In genomic region chr5:125525516-125525915, GRCm38 (mm10) we compare ENCODE assay signal across 17 mouse cellular contexts. TPM values are rescaled to one million over a fixed set of nuclear protein-coding genes. Genes with fewer than 3 reads are reported as not detected.
DNase-seq lines count a peak whose midpoint lies in the region; ATAC-seq and TF ChIP-seq lines count a peak whose summit lies in the region.
"Had no signal": no experiment of that assay in that cellular context is flagged by ENCODE, and none has a peak within 500 bp of the region (broad histone marks: within the 10 kb centered on the region; RNA-seq: fewer than 3 reads in every experiment).

No protein-coding gene starts in this region.

- no peaks in the 10 kb centered on the region for H3K9me3 ChIP-seq in lung, embryonic 14.5 days (ENCODE audit: low read depth, low read length)
- H3K9me3 ChIP-seq in ES-Bruce4 (replicated peaks; ENCODE audit: control insufficient read depth, insufficient read depth, low read length, poor library complexity, severe bottlenecking), result no peaks in the 10 kb centered on the region
- no peaks in the 10 kb centered on the region for H3K9me3 ChIP-seq in liver, postnatal 0 days (ENCODE audit: low read length)
- H3K9me3 ChIP-seq in embryonic facial prominence, embryonic 10.5 days, result peaks cover 6% of the 10 kb centered on the region; the same call in 1 of the 2 replicates

- no peaks in the 10 kb centered on the region for H3K36me3 ChIP-seq in lung, embryonic 14.5 days (ENCODE audit: insufficient read depth)
- no peaks in the 10 kb centered on the region for H3K36me3 ChIP-seq in ES-Bruce4 (ENCODE audit: control insufficient read depth, insufficient read depth, low read length, poor library complexity, severe bottlenecking)
- no peaks in the 10 kb centered on the region for H3K36me3 ChIP-seq in liver, postnatal 0 days (replicated peaks; ENCODE audit: insufficient read depth, low read length)
- H3K36me3 ChIP-seq in embryonic facial prominence, embryonic 10.5 days (replicated peaks), result no peaks in the 10 kb centered on the region
- H3K36me3 ChIP-seq: forebrain, embryonic 10.5 days; neural tube, embryonic 12.5 days had no signal

- intact Hi-C loops in gastrocnemius, adult 2 months (cut with DNase I), result no loop called here

- WGBS in lung, embryonic 14.5 days, result 53% methylated on average over 5 of the region's 5 CpGs
- WGBS in liver, postnatal 0 days (ENCODE audit: insufficient replicate concordance), result 54% methylated on average over 5 of the region's 5 CpGs
- WGBS in embryonic facial prominence, embryonic 10.5 days, result 55% methylated on average over 5 of the region's 5 CpGs

- TF ChIP-seq CTCF in gastrocnemius, adult 2 months (IDR thresholded peaks at IDR 0.05), result peak; percentile 49
- TF ChIP-seq CTCF in lung, embryonic 14.5 days (IDR thresholded peaks at IDR 0.05; ENCODE audit: low read depth), result peak; percentile 39
- TF ChIP-seq CTCF in ES-Bruce4 (IDR thresholded peaks at IDR 0.05; ENCODE audit: low read depth, low read length), result peak; percentile 80
- TF ChIP-seq CTCF in liver, postnatal 0 days (IDR thresholded peaks at IDR 0.05; ENCODE audit: low read depth), result peak; percentile 48

- peaks cover 13% of the 10 kb centered on the region for H3K27me3 ChIP-seq in lung, embryonic 14.5 days (ENCODE audit: insufficient read depth, low read length)
- no peaks in the 10 kb centered on the region for H3K27me3 ChIP-seq in ES-Bruce4 (ENCODE audit: control insufficient read depth, insufficient read depth, low read length, poor library complexity, severe bottlenecking)
- H3K27me3 ChIP-seq in liver, postnatal 0 days (ENCODE audit: insufficient read depth, low read length), result peaks cover 18% of the 10 kb centered on the region
- H3K27me3 ChIP-seq in embryonic facial prominence, embryonic 10.5 days (replicated peaks; ENCODE audit: low read depth, poor library complexity, severe bottlenecking), result peaks cover 30% of the 10 kb centered on the region

- no peak for DNase-seq in gastrocnemius, adult 2 months
- no peak for DNase-seq in gastrocnemius, adult 8-10 months (ENCODE audit: low spot score in 2 of 2)
- DNase-seq in lung, embryonic 14.5 days, result no peak
- DNase-seq in lung, postnatal 10 days, result no peak
- DNase-seq in liver, postnatal 0 days, result no peak
- no peak for DNase-seq in right cerebral cortex, adult 18-20 months
- DNase-seq in embryonic facial prominence, embryonic 10.5 days (ENCODE audit: low spot score), result no peak
- DNase-seq: cerebellum, adult 11-12 months; kidney, postnatal 14 days; retina, postnatal 1 day had no signal

- no peak for TF ChIP-seq POLR2A in ES-Bruce4 (IDR thresholded peaks at IDR 0.05; ENCODE audit: insufficient read depth, low read length)

- no peak overlapping the region for H3K9ac ChIP-seq in lung, embryonic 14.5 days
- no peak overlapping the region for H3K9ac ChIP-seq in ES-Bruce4 (ENCODE audit: low read depth, poor library complexity, severe bottlenecking)
- no peak overlapping the region for H3K9ac ChIP-seq in liver, postnatal 0 days (replicated peaks)
- H3K9ac ChIP-seq: hindbrain, embryonic 13.5 days; midbrain, embryonic 12.5 days; neural tube, embryonic 12.5 days had no signal

- H3K4me1 ChIP-seq in lung, embryonic 14.5 days (ENCODE audit: insufficient read depth), result no peaks in the 10 kb centered on the region
- H3K4me1 ChIP-seq in ES-Bruce4 (ENCODE audit: control insufficient read depth, insufficient read depth, low read length), result peaks cover 2% of the 10 kb centered on the region
- H3K4me1 ChIP-seq in liver, postnatal 0 days (ENCODE audit: insufficient read depth), result peaks cover 9% of the 10 kb centered on the region
- H3K4me1 ChIP-seq in embryonic facial prominence, embryonic 10.5 days, result peaks cover 10% of the 10 kb centered on the region
- H3K4me1 ChIP-seq: hindbrain, embryonic 13.5 days; neural tube, embryonic 12.5 days had no signal

- no peak overlapping the region for H3K4me3 ChIP-seq in gastrocnemius, adult 2 months
- no peak overlapping the region for H3K4me3 ChIP-seq in lung, embryonic 14.5 days (ENCODE audit: low read depth, low read length)
- H3K4me3 ChIP-seq in ES-Bruce4 (ENCODE audit: low read depth, low read length), result no peak overlapping the region
- no peak overlapping the region for H3K4me3 ChIP-seq in liver, postnatal 0 days (ENCODE audit: low read depth, low read length)
- no peak overlapping the region for H3K4me3 ChIP-seq in embryonic facial prominence, embryonic 10.5 days
- H3K4me3 ChIP-seq: forebrain, embryonic 10.5 days; hindbrain, embryonic 13.5 days; midbrain, embryonic 12.5 days; neural tube, embryonic 12.5 days had no signal

- no peak for ATAC-seq in lung, embryonic 14.5 days (ENCODE audit: insufficient read depth)
- no peak for ATAC-seq in liver, postnatal 0 days

- H3K27ac ChIP-seq in gastrocnemius, adult 2 months, result no peak overlapping the region
- H3K27ac ChIP-seq in lung, embryonic 14.5 days (ENCODE audit: low read depth), result no peak overlapping the region
- no peak overlapping the region for H3K27ac ChIP-seq in ES-Bruce4 (ENCODE audit: insufficient read depth, low read length)
- H3K27ac ChIP-seq in liver, postnatal 0 days (ENCODE audit: low read depth), result no peak overlapping the region
- H3K27ac ChIP-seq in embryonic facial prominence, embryonic 10.5 days (replicated peaks), result no peak overlapping the region
- H3K27ac ChIP-seq: forebrain, embryonic 10.5 days; hindbrain, embryonic 13.5 days; midbrain, embryonic 12.5 days; neural tube, embryonic 12.5 days had no signal

- H3K4me2 ChIP-seq in lung, embryonic 14.5 days, result no peak overlapping the region
- no peak overlapping the region for H3K4me2 ChIP-seq in liver, postnatal 0 days (ENCODE audit: low read depth, low read length)
- H3K4me2 ChIP-seq: hindbrain, embryonic 13.5 days; midbrain, embryonic 12.5 days; neural tube, embryonic 12.5 days had no signal

- TF ChIP-seq EP300 in ES-Bruce4 (IDR thresholded peaks at IDR 0.05; ENCODE audit: insufficient read depth, low read depth, low read length), result no peak
- TF ChIP-seq EP300 in liver, postnatal 0 days (IDR thresholded peaks at IDR 0.05; ENCODE audit: low read depth), result no peak

RNA-seq across cellular contexts. Expression of gene Tmem132b, which starts 6.1 kb away (rescaled TPM):
- under 1 TPM; 0.20 to 0.56 TPM for total RNA-seq in gastrocnemius, adult 2 months (2021)
- total RNA-seq in gastrocnemius, adult 8-10 months (2022), result 1 to 10 TPM; 2.6 to 7.0 (median 4.5) TPM
- not detected in 2 replicates for polyA plus RNA-seq in lung, embryonic 14.5 days (2014; fragmentation: Nextera tagmentation; extraction: Ambion mirVana)
- 0.15 and 0.20 TPM in 2 replicates for polyA plus RNA-seq in ES-Bruce4 (2011; ENCODE audit: insufficient read depth, insufficient read length, low read depth, missing spikeins)
- polyA plus RNA-seq in liver, postnatal 0 days (2015; fragmentation: Nextera tagmentation; extraction: Ambion mirVana), result not detected in 2 replicates
- polyA plus RNA-seq in embryonic facial prominence, embryonic 10.5 days (2016; fragmentation: Nextera tagmentation; extraction: Ambion mirVana), result 0.23 and 0.34 TPM in 2 replicates
- polyA plus RNA-seq: heart, embryonic 14.5 days; liver, embryonic 16.5 days had no signal

RNA-seq across cellular contexts. Expression of gene Aacs, which starts 49.9 kb away (rescaled TPM):
- 1 to 10 TPM; 2.8 to 3.3 TPM for total RNA-seq in gastrocnemius, adult 2 months (2021)
- total RNA-seq in gastrocnemius, adult 8-10 months (2022), result 1 to 10 TPM; 1.9 to 5.4 (median 4.8) TPM
- 37.1 and 42.7 TPM in 2 replicates for polyA plus RNA-seq in lung, embryonic 14.5 days (2014; fragmentation: Nextera tagmentation; extraction: Ambion mirVana)
- polyA plus RNA-seq in ES-Bruce4 (2011; ENCODE audit: insufficient read depth, insufficient read length, low read depth, missing spikeins), result 23.2 and 26.3 TPM in 2 replicates
- polyA plus RNA-seq in liver, postnatal 0 days (2015; fragmentation: Nextera tagmentation; extraction: Ambion mirVana), result 3.8 and 4.6 TPM in 2 replicates
- polyA plus RNA-seq in embryonic facial prominence, embryonic 10.5 days (2016; fragmentation: Nextera tagmentation; extraction: Ambion mirVana), result 51.2 and 60.1 TPM in 2 replicates
